Mouse (Mus musculus): ENCODE measurements around the gene Mcm3ap. TPM values are rescaled to one million over a fixed set of nuclear protein-coding genes. Genes with fewer than 3 reads are reported as not detected.

Mcm3ap gene
- total and polyA plus RNA-seq, 2 experiments from 2014 or later = 35.6 to 66.4 TPM

DNA sequence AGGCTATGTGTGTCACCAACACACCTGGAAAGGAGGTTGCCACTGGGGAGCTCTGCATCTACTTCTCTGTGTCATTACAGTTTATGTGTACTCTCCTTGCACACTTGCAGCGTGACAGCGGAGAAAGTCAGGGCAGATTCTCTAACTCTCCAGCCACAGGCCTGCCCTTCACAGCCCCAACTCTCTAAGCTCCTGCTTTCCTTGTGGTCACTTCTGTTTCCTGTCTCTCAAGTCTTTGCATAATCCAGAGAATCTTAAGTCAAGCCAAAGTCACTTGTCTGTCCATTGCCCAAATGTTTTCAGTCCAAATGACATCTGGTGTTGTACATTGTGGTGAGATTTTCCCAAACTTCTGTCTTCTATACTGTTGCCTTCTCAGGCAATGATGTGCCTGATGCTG lies 17.6 kb downstream of the Mcm3ap start:
- 97% methylated on average over 2 of the region's 2 CpGs for WGBS
- ATAC-seq (ENCODE audit: low FRiP score) (no peak), DNase-seq (ENCODE audit: low spot score) (no peak)
- H3K9me3 ChIP-seq (ENCODE audit: low read length) = no peaks in the 10 kb centered on the region
- H3K27ac ChIP-seq (ENCODE audit: low read depth, low read length) = no peak overlapping the region
- no peak for TF ChIP-seq CTCF (IDR thresholded peaks at IDR 0.05)
- H3K4me1 ChIP-seq (ENCODE audit: insufficient read depth, low read length) = no peaks in the 10 kb centered on the region
- no peak overlapping the region for H3K9ac ChIP-seq (replicated peaks; ENCODE audit: low read length, poor library complexity, severe bottlenecking)
- H3K27me3 ChIP-seq (ENCODE audit: insufficient read depth, low read length) = no peaks in the 10 kb centered on the region
- peaks cover 75% of the 10 kb centered on the region for H3K36me3 ChIP-seq (ENCODE audit: insufficient read depth, low read length)
- no peak overlapping the region for H3K4me2 ChIP-seq (ENCODE audit: low read depth, low read length, poor library complexity, severe bottlenecking)
- no peak overlapping the region for H3K4me3 ChIP-seq (ENCODE audit: low read depth, low read length)

DNA sequence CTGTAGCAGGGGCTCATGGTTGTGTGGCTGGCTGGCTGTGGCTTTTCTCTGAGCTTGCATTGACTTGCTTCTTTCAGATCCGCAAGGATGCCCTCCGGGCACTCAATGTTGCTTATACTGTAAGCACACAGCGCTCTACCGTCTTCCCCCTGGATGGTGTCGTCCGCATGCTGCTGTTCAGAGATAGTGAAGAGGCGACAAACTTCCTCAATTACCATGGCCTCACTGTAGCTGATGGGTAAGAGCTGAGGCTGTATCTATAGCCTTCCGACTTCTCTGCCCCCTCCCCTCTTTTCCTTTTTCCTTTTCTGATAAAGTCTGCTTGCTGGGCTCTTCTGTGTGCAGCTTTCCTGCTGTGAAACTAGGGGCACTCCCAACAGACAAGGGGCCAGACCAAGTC lies 19.5 kb downstream of the Mcm3ap start:
- DNase-seq (ENCODE audit: low spot score) (no peak), ATAC-seq (ENCODE audit: low FRiP score) (no peak)
- no peak for TF ChIP-seq CTCF (IDR thresholded peaks at IDR 0.05)
- Histone ChIP-seq H3K27me3 (ENCODE audit: insufficient read depth, low read length) (no peaks in the 10 kb centered on the region), H3K4me1 (ENCODE audit: insufficient read depth, low read length) (no peaks in the 10 kb centered on the region), H3K36me3 (ENCODE audit: insufficient read depth, low read length) (peaks cover 66% of the 10 kb centered on the region), H3K27ac (ENCODE audit: low read depth, low read length) (no peak overlapping the region), H3K9me3 (ENCODE audit: low read length) (no peaks in the 10 kb centered on the region), H3K4me2 (ENCODE audit: low read depth, low read length, poor library complexity, severe bottlenecking) (no peak overlapping the region), H3K9ac (replicated peaks; ENCODE audit: low read length, poor library complexity, severe bottlenecking) (no peak overlapping the region), H3K4me3 (ENCODE audit: low read depth, low read length) (no peak overlapping the region)
- 96% methylated on average over 8 of the region's 8 CpGs for WGBS

DNA sequence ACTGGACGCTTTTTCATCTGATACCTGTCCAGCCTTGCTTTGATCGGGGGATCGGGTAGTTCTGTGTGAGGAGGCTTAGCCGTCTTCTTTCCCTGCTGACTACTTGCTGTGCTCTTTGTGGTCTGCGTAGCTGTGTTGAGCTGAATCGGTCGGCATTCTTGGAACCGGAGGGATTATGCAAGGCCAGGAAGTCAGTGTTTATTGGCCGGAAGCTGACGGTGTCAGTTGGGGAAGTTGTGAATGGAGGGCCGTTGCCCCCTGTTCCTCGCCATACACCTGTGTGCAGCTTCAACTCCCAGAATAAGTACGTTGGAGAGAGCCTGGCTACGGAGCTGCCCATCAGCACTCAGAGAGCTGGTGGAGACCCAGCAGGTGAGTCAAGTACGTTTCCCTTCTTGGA lies 20.5 kb downstream of the Mcm3ap start:
- H3K36me3 ChIP-seq (ENCODE audit: insufficient read depth, low read length) = peaks cover 70% of the 10 kb centered on the region
- H3K4me2 ChIP-seq (ENCODE audit: low read depth, low read length, poor library complexity, severe bottlenecking) = no peak overlapping the region
- no peak overlapping the region for H3K4me3 ChIP-seq (ENCODE audit: low read depth, low read length)
- no peak overlapping the region for H3K27ac ChIP-seq (ENCODE audit: low read depth, low read length)
- no peaks in the 10 kb centered on the region for H3K9me3 ChIP-seq (ENCODE audit: low read length)
- no peak for TF ChIP-seq CTCF (IDR thresholded peaks at IDR 0.05)
- WGBS = 96% methylated on average over 15 of the region's 15 CpGs
- DNase-seq (ENCODE audit: low spot score) (no peak), ATAC-seq (ENCODE audit: low FRiP score) (no peak)
- H3K27me3 ChIP-seq (ENCODE audit: insufficient read depth, low read length) = no peaks in the 10 kb centered on the region
- no peak overlapping the region for H3K9ac ChIP-seq (replicated peaks; ENCODE audit: low read length, poor library complexity, severe bottlenecking)
- H3K4me1 ChIP-seq (ENCODE audit: insufficient read depth, low read length) = no peaks in the 10 kb centered on the region

DNA sequence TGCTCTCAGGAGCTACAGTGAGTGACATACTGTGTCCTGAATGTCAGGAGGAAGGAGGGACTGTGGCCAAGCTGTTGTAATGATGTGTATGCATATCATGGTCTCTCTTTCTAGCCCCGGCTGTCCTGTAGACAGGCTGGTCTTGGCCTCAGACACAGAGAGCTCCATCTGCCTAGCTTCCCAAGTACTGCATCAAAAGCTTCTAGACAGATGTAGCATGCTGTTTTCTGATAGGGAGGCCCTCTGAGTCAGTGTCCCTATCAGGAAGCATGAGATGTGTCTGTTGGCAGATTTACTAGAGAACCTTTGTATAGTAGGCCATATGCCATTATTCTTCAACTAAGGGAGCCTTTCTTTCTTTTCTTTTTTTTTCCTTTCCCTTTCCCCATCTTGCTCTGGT lies 24.8 kb downstream of the Mcm3ap start:
- H3K4me3 ChIP-seq (ENCODE audit: low read depth, low read length) = no peak overlapping the region
- H3K9me3 ChIP-seq (ENCODE audit: low read length) = no peaks in the 10 kb centered on the region
- H3K27ac ChIP-seq (ENCODE audit: low read depth, low read length) = no peak overlapping the region
- ATAC-seq (ENCODE audit: low FRiP score) = no peak
- WGBS = 83% methylated on average over 1 of the region's 1 CpGs
- no peak for TF ChIP-seq CTCF (IDR thresholded peaks at IDR 0.05)
- H3K9ac ChIP-seq (replicated peaks; ENCODE audit: low read length, poor library complexity, severe bottlenecking) = no peak overlapping the region
- no peak for DNase-seq (ENCODE audit: low spot score)
- H3K4me1 ChIP-seq (ENCODE audit: insufficient read depth, low read length) = no peaks in the 10 kb centered on the region
- no peak overlapping the region for H3K4me2 ChIP-seq (ENCODE audit: low read depth, low read length, poor library complexity, severe bottlenecking)
- no peaks in the 10 kb centered on the region for H3K27me3 ChIP-seq (ENCODE audit: insufficient read depth, low read length)
- peaks cover 76% of the 10 kb centered on the region for H3K36me3 ChIP-seq (ENCODE audit: insufficient read depth, low read length)

DNA sequence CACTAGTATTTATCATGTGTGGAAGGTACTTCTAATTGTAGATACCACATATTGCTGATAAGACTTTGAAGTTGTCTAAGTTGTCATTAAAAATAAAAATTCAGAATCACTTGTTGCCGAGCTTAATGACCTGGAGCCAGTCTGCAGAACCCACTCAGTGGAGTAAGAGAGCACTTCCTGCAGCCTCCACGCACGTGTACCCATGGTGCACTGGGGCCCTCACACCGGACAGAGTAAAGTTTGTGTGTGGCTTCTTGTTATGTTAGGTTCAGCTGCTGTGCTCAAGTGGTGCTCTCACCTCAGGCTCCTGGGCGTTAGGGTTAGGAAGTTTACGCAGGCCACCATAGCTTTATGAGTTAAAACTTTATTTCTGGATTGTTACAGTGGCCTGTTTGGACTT lies 26.8 kb downstream of the Mcm3ap start:
- Histone ChIP-seq H3K27ac (ENCODE audit: low read depth, low read length) (no peak overlapping the region), H3K9ac (replicated peaks; ENCODE audit: low read length, poor library complexity, severe bottlenecking) (no peak overlapping the region), H3K9me3 (ENCODE audit: low read length) (no peaks in the 10 kb centered on the region), H3K4me1 (ENCODE audit: insufficient read depth, low read length) (no peaks in the 10 kb centered on the region), H3K36me3 (ENCODE audit: insufficient read depth, low read length) (peaks cover 73% of the 10 kb centered on the region), H3K27me3 (ENCODE audit: insufficient read depth, low read length) (no peaks in the 10 kb centered on the region), H3K4me2 (ENCODE audit: low read depth, low read length, poor library complexity, severe bottlenecking) (no peak overlapping the region), H3K4me3 (ENCODE audit: low read depth, low read length) (no peak overlapping the region)
- no peak for TF ChIP-seq CTCF (IDR thresholded peaks at IDR 0.05)
- DNase-seq (ENCODE audit: low spot score) (no peak), ATAC-seq (ENCODE audit: low FRiP score) (no peak)
- WGBS = 89% methylated on average over 6 of the region's 6 CpGs

DNA sequence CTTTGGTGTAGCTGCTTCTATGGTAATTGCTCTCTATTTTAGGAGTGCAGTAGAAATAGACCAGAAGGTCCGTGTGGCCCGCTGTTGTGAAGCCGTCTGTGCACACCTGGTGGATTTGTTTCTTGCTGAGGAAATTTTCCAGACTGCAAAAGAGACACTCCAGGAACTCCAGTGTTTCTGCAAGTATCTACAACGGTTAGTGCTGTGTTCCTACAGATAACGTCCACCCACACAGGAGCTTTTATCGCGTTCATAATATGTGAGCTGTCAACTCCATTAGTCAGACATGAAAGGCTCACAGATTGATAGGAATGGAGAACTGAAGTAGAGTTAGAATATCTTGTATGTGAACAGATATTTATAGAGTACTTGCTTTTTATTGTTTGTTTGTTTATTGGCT lies 27.6 kb downstream of the Mcm3ap start:
- no peaks in the 10 kb centered on the region for H3K4me1 ChIP-seq (ENCODE audit: insufficient read depth, low read length)
- DNase-seq (ENCODE audit: low spot score) (no peak), ATAC-seq (ENCODE audit: low FRiP score) (no peak)
- WGBS = 95% methylated on average over 7 of the region's 7 CpGs
- H3K4me2 ChIP-seq (ENCODE audit: low read depth, low read length, poor library complexity, severe bottlenecking) = no peak overlapping the region
- TF ChIP-seq CTCF (IDR thresholded peaks at IDR 0.05) = no peak
- H3K36me3 ChIP-seq (ENCODE audit: insufficient read depth, low read length) = peaks cover 71% of the 10 kb centered on the region
- no peaks in the 10 kb centered on the region for H3K9me3 ChIP-seq (ENCODE audit: low read length)
- no peak overlapping the region for H3K27ac ChIP-seq (ENCODE audit: low read depth, low read length)
- H3K27me3 ChIP-seq (ENCODE audit: insufficient read depth, low read length) = no peaks in the 10 kb centered on the region
- no peak overlapping the region for H3K4me3 ChIP-seq (ENCODE audit: low read depth, low read length)
- H3K9ac ChIP-seq (replicated peaks; ENCODE audit: low read length, poor library complexity, severe bottlenecking) = no peak overlapping the region

Measured in midbrain, postnatal 0 days (tissue).